Mouse (Mus musculus) erythroblast, embryonic 14.5 days (primary cell): Measurements from ENCODE around the gene Il13ra1. TPM values are rescaled to one million over a fixed set of nuclear protein-coding genes. Genes with fewer than 3 reads are reported as not detected.

Experiments
- H3K27me3 ChIP-seq: 2 replicates; pipeline ENCODE4 v1.6.1; 2012; ENCODE audit warnings: inconsistent platforms; ENCODE audit not compliant: control insufficient read depth
- H3K36me3 ChIP-seq: 2 replicates; pipeline ENCODE4 v1.6.1; 2012; ENCODE audit warnings: mild to moderate bottlenecking, inconsistent platforms; ENCODE audit not compliant: control insufficient read depth
- H3K4me1 ChIP-seq: 2 replicates; pipeline ENCODE4 v1.6.1; 2012; ENCODE audit warnings: inconsistent platforms; ENCODE audit not compliant: control insufficient read depth
- H3K4me3 ChIP-seq: replicated peaks from 2 replicates; pipeline ENCODE3; 2012; ENCODE audit warnings: moderate library complexity, mild to moderate bottlenecking, inconsistent platforms
- H3K9me3 ChIP-seq: 2 replicates; pipeline ENCODE4 v1.6.1; 2012; ENCODE audit warnings: low read length, inconsistent platforms, mixed read lengths; ENCODE audit not compliant: control insufficient read depth
- GATA1 ChIP-seq: IDR thresholded peaks from 2 replicates; pipeline ENCODE4 v1.6.1; 2012; ENCODE audit warnings: low read length, inconsistent platforms, mixed read lengths
- TAL1 ChIP-seq: IDR thresholded peaks from 3 replicates; pipeline ENCODE4 v1.6.1; 2012; ENCODE audit warnings: low read length, inconsistent platforms, mixed read lengths
- polyA plus RNA-seq: library from polyadenylated mRNA; stranded (reverse); fragments of >175 nt; gene quantifications from 2 replicates; pipeline ENCODE4 v1.2.3, GENCODE M21; 2012

Il13ra1 gene
- polyA plus RNA-seq: not detected in 2 replicates

- Histone ChIP-seq H3K4me1 (no peaks in the 10 kb centered on the region), H3K27me3 (peaks cover 11% of the 10 kb centered on the region), H3K36me3 (no peaks in the 10 kb centered on the region), H3K9me3 (no peaks in the 10 kb centered on the region), H3K4me3 (no peak within 1 kb of the TSS)
- TF ChIP-seq GATA1 (no peak), TAL1 (no peak)
Measured at GRCm38 (mm10) chrX:36111622-36112421, at the start of gene Il13ra1. Gene Il13ra1 (plus strand): TSS chrX:36112110.

GRCm38 (mm10) chrX:36073997-36074396 lies 37.9 kb upstream of the Il13ra1 start:
- no peaks in the 10 kb centered on the region for H3K4me1 ChIP-seq
- no peaks in the 10 kb centered on the region for H3K9me3 ChIP-seq
- H3K27me3 ChIP-seq: no peaks in the 10 kb centered on the region
- H3K4me3 ChIP-seq: no peak overlapping the region
- TF ChIP-seq GATA1 (no peak), TAL1 (no peak)
- no peaks in the 10 kb centered on the region for H3K36me3 ChIP-seq

- Histone ChIP-seq H3K4me1 (no peaks in the 10 kb centered on the region), H3K4me3 (no peak overlapping the region), H3K27me3 (no peaks in the 10 kb centered on the region), H3K36me3 (no peaks in the 10 kb centered on the region), H3K9me3 (no peaks in the 10 kb centered on the region)
- no peak for TF ChIP-seq GATA1
- TF ChIP-seq TAL1: no peak
Measured at GRCm38 (mm10) chrX:36077164-36077563, 34.7 kb upstream of the Il13ra1 start.

- Histone ChIP-seq H3K4me3 (no peak overlapping the region), H3K27me3 (no peaks in the 10 kb centered on the region), H3K36me3 (no peaks in the 10 kb centered on the region), H3K4me1 (no peaks in the 10 kb centered on the region), H3K9me3 (no peaks in the 10 kb centered on the region)
- TF ChIP-seq GATA1 (no peak), TAL1 (no peak)
Measured at GRCm38 (mm10) chrX:36082917-36083316, 29.0 kb upstream of the Il13ra1 start.

- Histone ChIP-seq H3K27me3 (no peaks in the 10 kb centered on the region), H3K4me1 (no peaks in the 10 kb centered on the region), H3K4me3 (no peak overlapping the region), H3K36me3 (no peaks in the 10 kb centered on the region), H3K9me3 (no peaks in the 10 kb centered on the region)
- no peak for TF ChIP-seq GATA1
- TF ChIP-seq TAL1: no peak
Measured at GRCm38 (mm10) chrX:36088464-36089256, 23.2 kb upstream of the Il13ra1 start.

- TF ChIP-seq TAL1: no peak
- TF ChIP-seq GATA1: no peak
- no peaks in the 10 kb centered on the region for H3K27me3 ChIP-seq
Measured at GRCm38 (mm10) chrX:36100883-36101282, 11.0 kb upstream of the Il13ra1 start.

GRCm38 (mm10) chrX:36101318-36101717 lies 10.6 kb upstream of the Il13ra1 start:
- Histone ChIP-seq H3K9me3 (no peaks in the 10 kb centered on the region), H3K4me1 (no peaks in the 10 kb centered on the region), H3K27me3 (no peaks in the 10 kb centered on the region), H3K4me3 (no peak overlapping the region), H3K36me3 (no peaks in the 10 kb centered on the region)
- TF ChIP-seq GATA1 (no peak), TAL1 (no peak)

More at GRCm38 (mm10) chrX:36100883-36101282, 11.0 kb upstream of the Il13ra1 start:
- Histone ChIP-seq H3K4me3 (no peak overlapping the region), H3K36me3 (no peaks in the 10 kb centered on the region), H3K9me3 (no peaks in the 10 kb centered on the region), H3K4me1 (no peaks in the 10 kb centered on the region)

- Histone ChIP-seq H3K4me1 (no peaks in the 10 kb centered on the region), H3K27me3 (peaks cover 11% of the 10 kb centered on the region), H3K4me3 (no peak overlapping the region), H3K9me3 (no peaks in the 10 kb centered on the region), H3K36me3 (no peaks in the 10 kb centered on the region)
- TF ChIP-seq GATA1 (no peak), TAL1 (no peak)
Measured at GRCm38 (mm10) chrX:36108601-36109000, 3.3 kb upstream of the Il13ra1 start.

- Histone ChIP-seq H3K36me3 (no peaks in the 10 kb centered on the region), H3K9me3 (no peaks in the 10 kb centered on the region), H3K4me3 (no peak overlapping the region), H3K4me1 (no peaks in the 10 kb centered on the region), H3K27me3 (peaks cover 11% of the 10 kb centered on the region)
- no peak for TF ChIP-seq GATA1
- no peak for TF ChIP-seq TAL1
Measured at GRCm38 (mm10) chrX:36112422-36112750, 476 bp downstream of the Il13ra1 start.
